Mouse (Mus musculus): ENCODE results near the gene Gm20807. TPM values are rescaled to one million over a fixed set of nuclear protein-coding genes. Genes with fewer than 3 reads are reported as not detected.
"Not testable (repeated sequence)": the region's sequence is repeated elsewhere in the genome, so short reads cannot be mapped to it uniquely, and the experiment has no call there.

Gm20807 gene
- total RNA-seq (2014; fragmentation: Nextera tagmentation) (not detected in 2 replicates), total RNA-seq (2017) (not detected in 2 replicates), polyA plus RNA-seq (2012) (not detected in 2 replicates)

- not testable (repeated sequence) for H3K27me3 ChIP-seq (ENCODE audit: insufficient read depth, low read length); H3K36me3 ChIP-seq (replicated peaks); H3K4me1 ChIP-seq (ENCODE audit: insufficient read depth, low read depth, low read length); ATAC-seq (ENCODE audit: extremely low read depth, insufficient number of reproducible peaks, low FRiP score, poor library complexity, severe bottlenecking); DNase-seq (ENCODE audit: low spot score); H3K4me3 ChIP-seq (ENCODE audit: low read depth, low read length); H3K9me3 ChIP-seq (replicated peaks)
These were observed at the start of gene Gm20807 for GRCm38 (mm10) chrY:13042591-13042990. TSS of gene Gm20807 (plus strand) at chrY:13042891.

Other genes starting within 250 kb of the Gm20807 start
- gene Gm21891, start 90.6 kb downstream of the Gm20807 start, total RNA-seq (2014; fragmentation: Nextera tagmentation): not detected in 2 replicates
- gene Gm21891, start 90.6 kb downstream of the Gm20807 start, total RNA-seq (2017): not detected in 2 replicates
- gene Gm21891, start 90.6 kb downstream of the Gm20807 start, polyA plus RNA-seq (2012): not detected in 2 replicates
- not detected in 2 replicates for gene Gm21425, start 119.1 kb downstream of the Gm20807 start, total RNA-seq (2014; fragmentation: Nextera tagmentation)
- gene Gm21425, start 119.1 kb downstream of the Gm20807 start, total RNA-seq (2017): not detected in 2 replicates
- not detected in 2 replicates for gene Gm21425, start 119.1 kb downstream of the Gm20807 start, polyA plus RNA-seq (2012)
- gene Gm21828, start 181.0 kb downstream of the Gm20807 start, total RNA-seq (2014; fragmentation: Nextera tagmentation): not detected in 2 replicates
- gene Gm21828, start 181.0 kb downstream of the Gm20807 start, total RNA-seq (2017): not detected in 2 replicates
- not detected in 2 replicates for gene Gm21828, start 181.0 kb downstream of the Gm20807 start, polyA plus RNA-seq (2012)
- gene Gm21440, start 209.5 kb downstream of the Gm20807 start, total RNA-seq (2014; fragmentation: Nextera tagmentation): not detected in 2 replicates
- gene Gm21440, start 209.5 kb downstream of the Gm20807 start, total RNA-seq (2017): not detected in 2 replicates
- gene Gm21440, start 209.5 kb downstream of the Gm20807 start, polyA plus RNA-seq (2012): not detected in 2 replicates
- not detected in 2 replicates for gene Gm21454, start 209.6 kb downstream of the Gm20807 start, total RNA-seq (2014; fragmentation: Nextera tagmentation)
- not detected in 2 replicates for gene Gm21454, start 209.6 kb downstream of the Gm20807 start, total RNA-seq (2017)
- gene Gm21454, start 209.6 kb downstream of the Gm20807 start, polyA plus RNA-seq (2012): not detected in 2 replicates